Mouse (Mus musculus): ENCODE data around the gene Tfip11. TPM values are rescaled to one million over a fixed set of nuclear protein-coding genes. Genes with fewer than 3 reads are reported as not detected.

Gene Tfip11
- total and polyA plus RNA-seq, 2 experiments from 2014 or later, result 20.2 to 24.4 TPM

GRCm38 (mm10) chr5:112280863-112281660 lies 45.1 kb upstream of the Tfip11 start:
- no peak overlapping the region for H3K27ac ChIP-seq
- H3K4me2 ChIP-seq (ENCODE audit: low read depth, low read length), result no peak overlapping the region
- no peak overlapping the region for H3K4me3 ChIP-seq (ENCODE audit: low read length)
- no peaks in the 10 kb centered on the region for H3K9me3 ChIP-seq (ENCODE audit: low read length)
- H3K9ac ChIP-seq (replicated peaks; ENCODE audit: low read length), result no peak overlapping the region
- WGBS, result 51% methylated on average over 15 of the region's 15 CpGs
- H3K36me3 ChIP-seq (ENCODE audit: insufficient read depth, low read length), result no peaks in the 10 kb centered on the region
- no peaks in the 10 kb centered on the region for H3K27me3 ChIP-seq (ENCODE audit: insufficient read depth, low read length)
- ATAC-seq (no peak), DNase-seq (ENCODE audit: low spot score) (no peak)
- H3K4me1 ChIP-seq (ENCODE audit: insufficient read depth, low read length), result peaks cover 3% of the 10 kb centered on the region
- no peak for TF ChIP-seq CTCF (IDR thresholded peaks at IDR 0.05; ENCODE audit: low read depth)

- no peak for TF ChIP-seq CTCF (IDR thresholded peaks at IDR 0.05; ENCODE audit: low read depth)
- H3K4me2 ChIP-seq (ENCODE audit: low read depth, low read length), result no peak overlapping the region
- H3K9me3 ChIP-seq (ENCODE audit: low read length), result no peaks in the 10 kb centered on the region
- no peak overlapping the region for H3K9ac ChIP-seq (replicated peaks; ENCODE audit: low read length)
- no peak overlapping the region for H3K4me3 ChIP-seq (ENCODE audit: low read length)
- H3K36me3 ChIP-seq (ENCODE audit: insufficient read depth, low read length), result no peaks in the 10 kb centered on the region
- H3K27ac ChIP-seq, result no peak overlapping the region
- ATAC-seq (no peak), DNase-seq (ENCODE audit: low spot score) (no peak)
- H3K4me1 ChIP-seq (ENCODE audit: insufficient read depth, low read length), result peaks cover 3% of the 10 kb centered on the region
- no peaks in the 10 kb centered on the region for H3K27me3 ChIP-seq (ENCODE audit: insufficient read depth, low read length)
- 84% methylated on average over 4 of the region's 4 CpGs for WGBS
Observed at GRCm38 (mm10) chr5:112281676-112282075, 44.5 kb upstream of the Tfip11 start.

GRCm38 (mm10) chr5:112282123-112282779 lies 43.9 kb upstream of the Tfip11 start:
- Histone ChIP-seq H3K36me3 (ENCODE audit: insufficient read depth, low read length) (no peaks in the 10 kb centered on the region), H3K27ac (no peak overlapping the region), H3K4me3 (ENCODE audit: low read length) (no peak overlapping the region), H3K4me1 (ENCODE audit: insufficient read depth, low read length) (peaks cover 3% of the 10 kb centered on the region), H3K9me3 (ENCODE audit: low read length) (no peaks in the 10 kb centered on the region), H3K27me3 (ENCODE audit: insufficient read depth, low read length) (no peaks in the 10 kb centered on the region), H3K4me2 (ENCODE audit: low read depth, low read length) (no peak overlapping the region), H3K9ac (replicated peaks; ENCODE audit: low read length) (no peak overlapping the region)
- TF ChIP-seq CTCF (IDR thresholded peaks at IDR 0.05; ENCODE audit: low read depth), result no peak
- WGBS, result 79% methylated on average over 6 of the region's 6 CpGs
- ATAC-seq (no peak), DNase-seq (ENCODE audit: low spot score) (no peak)

- no peaks in the 10 kb centered on the region for H3K9me3 ChIP-seq (ENCODE audit: low read length)
- H3K4me3 ChIP-seq (ENCODE audit: low read length), result no peak overlapping the region
- no peak for TF ChIP-seq CTCF (IDR thresholded peaks at IDR 0.05; ENCODE audit: low read depth)
- no peak for ATAC-seq
- H3K27me3 ChIP-seq (ENCODE audit: insufficient read depth, low read length), result no peaks in the 10 kb centered on the region
- H3K27ac ChIP-seq, result no peak overlapping the region
- no peak overlapping the region for H3K4me2 ChIP-seq (ENCODE audit: low read depth, low read length)
- H3K4me1 ChIP-seq (ENCODE audit: insufficient read depth, low read length), result peaks cover 3% of the 10 kb centered on the region
- no peak overlapping the region for H3K9ac ChIP-seq (replicated peaks; ENCODE audit: low read length)
- 75% methylated on average over 9 of the region's 9 CpGs for WGBS
- no peak for DNase-seq (ENCODE audit: low spot score)
- no peaks in the 10 kb centered on the region for H3K36me3 ChIP-seq (ENCODE audit: insufficient read depth, low read length)
Observed at GRCm38 (mm10) chr5:112282780-112283482, 43.2 kb upstream of the Tfip11 start.

- no peak for DNase-seq (ENCODE audit: low spot score)
- WGBS, result 76% methylated on average over 10 of the region's 10 CpGs
Observed at GRCm38 (mm10) chr5:112283543-112284202, 42.5 kb upstream of the Tfip11 start.

GRCm38 (mm10) chr5:112284203-112284582 lies 42.0 kb upstream of the Tfip11 start:
- no peak for DNase-seq (ENCODE audit: low spot score)
- WGBS, result 85% methylated on average over 7 of the region's 7 CpGs
- Histone ChIP-seq H3K36me3 (ENCODE audit: insufficient read depth, low read length) (no peaks in the 10 kb centered on the region), H3K4me3 (ENCODE audit: low read length) (no peak overlapping the region), H3K4me2 (ENCODE audit: low read depth, low read length) (no peak overlapping the region), H3K27ac (no peak overlapping the region), H3K9me3 (ENCODE audit: low read length) (no peaks in the 10 kb centered on the region), H3K27me3 (ENCODE audit: insufficient read depth, low read length) (no peaks in the 10 kb centered on the region), H3K4me1 (ENCODE audit: insufficient read depth, low read length) (peaks cover 3% of the 10 kb centered on the region), H3K9ac (replicated peaks; ENCODE audit: low read length) (no peak overlapping the region)
- no peak for ATAC-seq
- no peak for TF ChIP-seq CTCF (IDR thresholded peaks at IDR 0.05; ENCODE audit: low read depth)

More at GRCm38 (mm10) chr5:112283543-112284202, 42.5 kb upstream of the Tfip11 start:
- Histone ChIP-seq H3K27ac (no peak overlapping the region), H3K9ac (replicated peaks; ENCODE audit: low read length) (no peak overlapping the region), H3K27me3 (ENCODE audit: insufficient read depth, low read length) (no peaks in the 10 kb centered on the region), H3K4me2 (ENCODE audit: low read depth, low read length) (no peak overlapping the region), H3K4me3 (ENCODE audit: low read length) (no peak overlapping the region), H3K4me1 (ENCODE audit: insufficient read depth, low read length) (peaks cover 3% of the 10 kb centered on the region), H3K36me3 (ENCODE audit: insufficient read depth, low read length) (no peaks in the 10 kb centered on the region), H3K9me3 (ENCODE audit: low read length) (no peaks in the 10 kb centered on the region)
- ATAC-seq, result no peak
- no peak for TF ChIP-seq CTCF (IDR thresholded peaks at IDR 0.05; ENCODE audit: low read depth)

All from hindbrain, postnatal 0 days (tissue).